Mouse (Mus musculus): Measurements from ENCODE around the gene Pde6g. TPM values are rescaled to one million over a fixed set of nuclear protein-coding genes. Genes with fewer than 3 reads are reported as not detected.

The Pde6g gene
- total RNA-seq, 2 experiments from 2014 or later = 0.44 TPM; not detected in 1

DNA sequence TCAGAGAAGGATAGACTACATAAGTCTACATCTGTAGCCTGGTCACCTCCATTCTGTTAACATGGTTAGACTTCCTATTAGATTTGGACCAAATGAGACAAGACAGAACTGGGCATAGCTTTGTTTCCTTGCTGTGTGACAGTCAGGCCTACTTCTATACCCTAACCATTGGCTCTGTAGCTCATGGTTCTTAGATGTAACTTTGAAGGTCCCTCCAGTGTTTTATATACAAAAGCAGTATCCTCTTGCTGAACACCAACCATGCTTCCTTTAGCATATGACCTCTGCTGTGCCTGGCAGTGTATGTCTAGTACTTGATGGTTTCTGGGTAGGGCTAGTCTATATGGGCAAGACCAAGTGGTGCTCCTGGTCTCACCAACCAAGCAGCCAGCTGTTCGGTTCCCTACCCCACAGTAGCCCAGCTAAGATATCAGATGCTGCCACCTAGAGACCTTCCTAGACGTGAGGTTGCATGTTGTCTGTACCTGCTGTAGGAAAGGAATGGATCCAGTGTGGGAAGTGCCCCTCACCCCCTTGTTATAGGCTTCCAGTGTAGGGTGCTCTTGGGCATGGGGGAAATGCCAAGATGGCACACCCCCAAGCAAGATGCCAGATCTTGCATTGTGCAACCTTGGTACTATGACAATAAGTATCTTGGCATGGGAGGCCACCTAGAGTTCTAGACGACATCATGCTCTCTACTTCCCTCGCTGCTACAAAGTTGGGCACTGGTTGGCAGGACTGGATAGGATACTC, 37.2 kb upstream of the Pde6g start:
- no peak for TF ChIP-seq CTCF (conservative IDR thresholded peaks at IDR 0.05)
- peak overlapping the region; percentile 76 for H3K27ac ChIP-seq
- DNase-seq (ENCODE audit: low spot score in 2 of 2) = no peak
- H3K4me3 ChIP-seq = no peak overlapping the region

DNA sequence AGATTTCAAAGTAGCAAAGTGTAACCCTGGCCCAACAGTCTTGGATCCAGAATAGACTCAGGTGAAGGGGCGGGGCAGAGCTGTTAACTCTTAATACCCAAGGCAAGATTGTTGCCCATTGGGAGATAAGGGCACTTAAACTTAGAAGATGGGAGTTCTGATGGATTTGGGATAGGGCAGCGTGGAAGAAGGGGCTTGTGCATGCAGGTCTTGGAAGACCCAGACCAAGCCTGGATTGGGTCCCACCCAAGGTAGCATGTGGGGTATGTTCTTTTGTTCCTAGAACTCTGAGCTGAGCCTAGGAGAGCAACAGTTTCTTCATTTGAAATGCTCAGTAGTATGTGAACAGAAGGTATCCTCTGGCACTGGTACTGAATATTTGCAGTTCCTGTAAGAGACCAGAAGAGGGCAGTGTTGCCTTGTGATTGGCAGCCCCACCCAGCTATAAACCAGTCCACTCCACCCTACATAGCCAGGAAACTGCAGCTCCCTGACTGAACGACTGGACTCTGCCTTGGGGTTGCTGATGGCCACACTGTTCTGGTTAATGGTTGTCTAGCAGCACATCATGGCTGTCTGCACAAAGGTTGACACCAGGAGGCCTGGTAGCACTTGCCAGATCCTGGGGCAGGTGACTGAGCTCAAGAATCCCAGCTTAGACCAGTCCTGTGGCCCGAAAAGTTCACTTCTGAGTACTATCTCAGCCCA, 35.9 kb upstream of the Pde6g start:
- peak; percentile 95 for TF ChIP-seq CTCF (conservative IDR thresholded peaks at IDR 0.05)
- DNase-seq (ENCODE audit: low spot score in 2 of 2) = peak; percentile 74
- Histone ChIP-seq H3K4me3 (no peak overlapping the region), H3K27ac (peak overlapping the region; percentile 76)

DNA sequence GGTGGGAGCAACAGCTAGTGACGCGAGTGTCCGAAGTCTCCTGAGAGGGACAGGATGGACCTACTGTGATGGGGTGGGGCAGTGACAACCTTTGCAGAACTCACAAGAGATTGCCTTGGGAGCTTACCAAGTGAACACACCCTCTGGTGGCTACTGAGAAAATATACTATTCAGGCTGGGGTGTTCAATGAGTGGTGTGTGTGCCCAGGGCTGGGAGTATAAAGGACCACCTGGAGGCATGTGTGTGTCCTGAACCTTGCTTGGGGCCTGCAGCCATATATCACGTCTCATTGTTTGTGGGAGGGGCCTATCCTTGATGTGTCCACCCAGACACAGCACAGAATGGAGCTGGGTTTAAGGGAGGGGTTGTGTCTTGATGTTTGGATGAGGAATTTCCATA, 35.2 kb upstream of the Pde6g start:
- TF ChIP-seq CTCF (conservative IDR thresholded peaks at IDR 0.05) = peak; percentile 22; the same call in 1 of the 2 replicates
- Histone ChIP-seq H3K4me3 (no peak overlapping the region), H3K27ac (no peak overlapping the region)
- DNase-seq (ENCODE audit: low spot score in 2 of 2) = no peak

DNA sequence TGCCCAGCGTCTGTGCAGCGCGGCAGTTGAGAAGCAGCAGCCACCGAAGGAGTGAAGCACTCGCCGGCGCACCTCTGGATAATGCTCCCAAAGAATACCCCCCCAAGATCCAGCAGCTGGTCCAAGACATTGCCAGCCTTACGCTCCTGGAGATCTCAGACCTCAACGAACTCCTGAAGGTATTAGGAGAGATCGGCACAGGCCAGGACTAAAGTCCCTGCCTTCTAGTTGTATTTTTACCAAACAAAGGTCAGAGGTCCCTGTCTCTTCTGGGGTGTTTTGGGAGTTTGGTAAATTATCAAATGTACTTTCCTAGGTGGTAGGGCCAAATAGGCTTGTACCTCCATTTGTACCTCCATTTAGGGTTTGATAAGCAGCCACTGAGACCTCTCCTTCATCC, 32.0 kb upstream of the Pde6g start:
- no peak for DNase-seq (ENCODE audit: low spot score in 2 of 2)
- peak overlapping the region; percentile 99 for H3K4me3 ChIP-seq
- TF ChIP-seq CTCF (conservative IDR thresholded peaks at IDR 0.05) = no peak
- H3K27ac ChIP-seq = peak overlapping the region; percentile 95

DNA sequence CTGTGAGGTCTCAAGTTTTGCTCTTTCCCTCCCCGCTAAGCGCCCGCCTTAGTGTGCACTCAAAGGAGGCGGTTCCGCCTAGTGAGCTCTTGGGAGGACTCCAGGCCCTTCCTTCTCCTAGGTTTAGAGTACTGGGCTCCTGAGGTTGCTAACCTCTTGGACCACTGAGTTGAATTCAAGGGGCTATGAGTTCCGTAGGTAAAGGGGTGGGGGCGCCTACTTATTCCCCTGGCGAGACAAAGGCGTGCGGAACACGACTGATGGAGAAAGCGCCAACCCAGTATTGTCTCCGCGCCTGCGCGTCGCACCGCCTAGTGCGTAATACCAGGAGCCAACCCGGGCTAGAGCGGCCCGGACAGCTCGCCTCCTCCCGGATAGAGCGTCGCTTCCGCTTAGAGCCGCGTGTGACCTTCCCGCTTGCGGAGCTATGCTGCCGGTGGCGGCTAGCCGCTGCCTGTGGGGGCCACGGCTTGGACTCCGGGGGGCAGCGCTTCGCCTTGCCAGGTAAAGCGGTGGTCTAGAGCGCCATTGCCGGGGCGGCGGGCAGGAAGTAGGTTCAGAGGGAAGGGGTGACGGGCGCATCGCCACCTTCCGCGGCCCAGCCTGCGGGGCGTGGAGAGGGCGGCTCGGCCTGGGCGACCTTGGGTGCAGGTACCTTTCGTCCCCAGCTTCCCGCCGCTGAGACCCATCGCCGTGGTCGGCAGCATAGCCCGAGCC, 31.1 kb upstream of the Pde6g start, which contains the start of gene Mrpl12:
Gene Mrpl12 (plus strand): TSS at position 349 of the 717 bp plus-strand sequence.
- Histone ChIP-seq H3K27ac (peak within 1 kb of the TSS; percentile 95), H3K4me3 (peak within 1 kb of the TSS; percentile 99)
- no peak for TF ChIP-seq CTCF (conservative IDR thresholded peaks at IDR 0.05)
- peak; percentile 89 to 90 for DNase-seq (ENCODE audit: low spot score in 2 of 2)

DNA sequence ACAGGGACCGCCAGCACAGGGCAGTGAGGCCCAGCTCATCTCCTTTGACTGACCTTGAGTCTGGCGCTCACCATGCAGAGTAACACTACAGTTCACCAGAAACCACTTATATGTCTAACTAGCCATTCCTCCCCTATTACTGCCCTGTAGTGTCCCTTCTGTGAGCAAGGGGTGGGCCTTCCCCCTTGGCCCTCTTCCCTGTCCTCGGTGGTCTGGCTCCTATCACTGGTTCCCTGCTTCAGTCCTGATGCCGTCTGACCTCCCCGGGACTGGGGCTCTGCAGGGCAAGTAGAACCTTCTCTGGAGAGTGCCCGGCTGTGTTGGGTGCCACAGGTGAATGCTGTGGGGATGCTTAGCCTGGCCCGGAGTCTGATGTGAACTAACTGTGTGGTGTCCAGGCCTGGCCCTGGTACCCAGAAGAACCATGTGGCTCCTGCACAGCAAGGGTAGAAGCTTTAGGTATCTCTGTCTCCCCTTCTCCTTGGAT, 30.2 kb upstream of the Pde6g start:
- no peak for DNase-seq (ENCODE audit: low spot score in 2 of 2)
- TF ChIP-seq CTCF (conservative IDR thresholded peaks at IDR 0.05) = no peak
- Histone ChIP-seq H3K27ac (0 out of 2 replicates have a peak overlapping the region, but pooled peaks have one; percentile 95), H3K4me3 (no peak overlapping the region)

DNA sequence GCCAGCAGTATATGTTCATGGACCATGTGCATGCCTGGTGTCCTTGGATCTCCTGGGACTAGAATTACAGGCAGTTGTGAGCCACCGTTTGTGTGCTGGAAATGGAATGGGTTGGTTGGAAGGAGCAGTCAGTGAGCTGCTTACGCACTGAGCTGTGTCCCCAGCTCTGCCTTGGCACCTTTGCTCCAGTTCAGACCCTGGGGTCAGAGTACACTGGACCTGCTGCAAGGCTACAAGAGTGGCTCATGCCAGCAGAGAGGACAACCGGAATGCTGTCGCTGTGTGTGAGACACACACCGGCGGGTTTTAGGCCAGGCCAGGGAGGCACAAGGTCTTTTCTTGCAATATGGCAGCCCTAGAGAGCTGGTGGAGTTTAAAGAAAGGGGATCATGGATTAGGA, 18.8 kb upstream of the Pde6g start:
- DNase-seq (ENCODE audit: low spot score in 2 of 2) = no peak

DNA sequence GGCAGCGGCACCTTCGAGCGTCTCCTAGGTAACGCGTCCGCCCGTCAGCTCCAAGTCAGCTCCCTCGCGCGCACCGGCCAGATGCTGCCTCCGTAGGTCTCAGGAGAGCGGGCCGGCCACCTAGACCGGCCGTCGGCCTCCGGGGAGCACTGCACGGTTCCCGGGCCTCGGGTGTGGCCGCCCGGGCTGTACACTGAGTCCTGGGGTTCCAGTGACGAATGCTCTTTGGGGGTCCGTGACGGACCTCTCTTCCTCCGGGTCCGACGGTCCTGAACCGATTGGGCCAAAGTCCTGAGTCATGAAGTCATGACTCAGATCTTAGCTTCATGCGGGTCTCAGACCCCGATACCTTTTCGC, 14.4 kb upstream of the Pde6g start:
- Histone ChIP-seq H3K4me3 (peak overlapping the region; percentile 84), H3K27ac (peak overlapping the region; percentile 87)
- no peak for DNase-seq (ENCODE audit: low spot score in 2 of 2)
- TF ChIP-seq CTCF (conservative IDR thresholded peaks at IDR 0.05) = no peak

More for the DNA sequence above, 18.8 kb upstream of the Pde6g start:
- TF ChIP-seq CTCF (conservative IDR thresholded peaks at IDR 0.05) = no peak
- Histone ChIP-seq H3K27ac (no peak overlapping the region), H3K4me3 (no peak overlapping the region)

DNA sequence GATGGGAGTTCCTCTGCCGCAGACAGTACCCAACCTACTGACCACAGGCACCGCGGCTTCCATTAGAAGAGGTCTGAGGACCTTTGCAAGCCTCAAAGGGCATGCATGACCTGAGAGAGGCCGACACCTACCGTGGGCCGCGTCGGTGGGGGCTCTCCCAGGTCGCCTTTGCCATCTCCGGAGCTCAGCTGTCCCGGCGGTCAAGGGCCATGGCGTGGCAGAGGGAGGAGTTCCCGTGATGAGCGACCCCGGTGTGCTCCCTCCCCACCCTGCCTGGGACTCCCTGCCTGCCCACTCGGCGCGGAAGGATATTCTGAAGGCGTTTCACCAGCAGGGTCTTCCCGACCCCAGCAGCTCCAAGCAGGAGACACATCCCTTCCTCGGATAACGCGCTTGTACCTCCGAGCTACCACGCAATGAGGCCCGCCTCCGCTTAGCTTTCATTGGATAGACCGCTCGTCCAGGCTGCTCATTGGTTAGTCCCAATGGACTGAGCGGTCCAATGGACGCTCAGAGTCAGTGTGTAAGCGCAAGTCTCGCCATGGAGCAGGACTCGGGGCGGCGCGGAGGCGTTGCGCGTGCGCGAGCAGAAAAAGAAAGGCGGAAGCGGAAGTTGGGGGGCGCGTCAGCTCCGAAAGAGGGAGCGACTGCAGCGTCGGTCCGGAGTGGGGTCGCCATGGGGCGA, 13.9 kb upstream of the Pde6g start, which contains the start of gene Arl16:
Gene Arl16 (minus strand): TSS at position 557 of the 685 bp plus-strand sequence.
- no peak for TF ChIP-seq CTCF (conservative IDR thresholded peaks at IDR 0.05)
- peak within 1 kb of the TSS; percentile 91 for H3K27ac ChIP-seq

DNA sequence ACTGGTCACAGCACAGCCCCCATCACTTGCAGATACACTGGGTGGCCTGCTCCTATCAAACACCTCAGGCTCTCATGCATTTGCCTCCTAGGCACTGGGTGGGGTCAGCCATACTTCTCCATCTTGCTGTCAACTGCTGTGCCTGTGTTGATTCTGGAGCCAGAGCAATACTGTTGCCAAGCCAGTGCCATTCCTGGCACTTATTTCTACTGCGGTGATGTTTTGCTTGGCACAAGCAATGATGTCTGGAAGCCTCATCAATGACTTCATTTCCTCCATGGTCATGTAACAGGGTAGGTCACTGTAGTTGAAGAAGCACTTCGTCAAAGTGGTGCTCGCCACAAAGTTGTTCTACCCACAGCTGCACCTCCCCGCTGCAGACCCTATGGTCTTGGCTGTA, 12.2 kb upstream of the Pde6g start:
- TF ChIP-seq CTCF (conservative IDR thresholded peaks at IDR 0.05) = no peak
- Histone ChIP-seq H3K4me3 (no peak overlapping the region), H3K27ac (no peak overlapping the region)
- no peak for DNase-seq (ENCODE audit: low spot score in 2 of 2)

More for the DNA sequence above, 13.9 kb upstream of the Pde6g start, which contains the start of gene Arl16:
- H3K4me3 ChIP-seq = peak within 1 kb of the TSS; percentile 84
- peak; percentile 92 to 96 for DNase-seq (ENCODE audit: low spot score in 2 of 2)

DNA sequence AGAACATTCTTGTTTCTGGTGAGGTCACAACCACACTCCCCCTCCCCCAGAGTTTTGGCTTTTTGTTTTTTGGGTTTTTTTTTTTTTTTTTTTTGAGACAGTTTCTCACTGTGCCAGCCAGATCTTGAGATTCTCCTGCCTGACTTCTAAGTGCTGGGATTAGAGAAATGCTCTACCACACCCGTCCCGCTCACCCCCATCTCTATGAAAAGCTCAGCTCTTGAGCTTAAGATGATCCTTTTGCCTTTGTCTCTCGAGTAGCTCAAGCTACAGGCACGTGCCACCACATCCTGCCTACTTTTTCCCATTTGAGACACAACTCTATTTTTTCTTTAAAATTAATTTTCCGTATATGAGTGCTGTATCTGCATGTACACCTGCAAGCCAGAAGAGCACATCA, 11.1 kb upstream of the Pde6g start:
- Histone ChIP-seq H3K4me3 (no peak overlapping the region), H3K27ac (no peak overlapping the region)
- DNase-seq (ENCODE audit: low spot score in 2 of 2) = no peak
- no peak for TF ChIP-seq CTCF (conservative IDR thresholded peaks at IDR 0.05)

DNA sequence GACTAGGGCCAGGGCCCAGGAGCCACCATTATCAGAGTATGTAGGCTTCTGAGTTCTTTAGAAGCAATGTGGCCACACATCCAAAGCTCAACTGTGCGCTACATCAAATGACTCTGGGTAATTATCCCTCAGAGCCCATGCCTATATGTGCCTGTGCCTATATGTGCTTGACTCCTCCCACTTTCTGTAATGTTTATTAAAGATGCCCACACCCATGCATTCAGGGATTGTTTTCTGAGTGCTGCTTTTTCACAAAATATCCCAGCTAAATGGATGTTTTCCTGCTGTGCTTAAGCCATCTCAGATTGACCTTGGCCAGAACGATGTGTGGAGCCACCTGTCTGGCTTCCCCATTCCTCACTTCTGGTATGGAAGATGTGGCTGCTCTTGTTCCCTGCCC, 10.2 kb upstream of the Pde6g start:
- TF ChIP-seq CTCF (conservative IDR thresholded peaks at IDR 0.05) = no peak
- DNase-seq (ENCODE audit: low spot score in 2 of 2) = no peak
- H3K4me3 ChIP-seq = no peak overlapping the region
- H3K27ac ChIP-seq = no peak overlapping the region

All from layer of hippocampus, adult 2 months (tissue).